Mouse (Mus musculus) adipocyte (in vitro differentiated cells): ENCODE measurements at regions not wholly inside any gene's neighbourhood (a gene's known extent, or its start where the extent isn't known, plus 50 kb on each side); places are given as distances from the start of the nearest gene placed in this dataset.
A peak's percentile ranks its signal among the peaks of the same experiment; 100 is the strongest.
"Not testable (repeated sequence)": the region's sequence is repeated elsewhere in the genome, so short reads cannot be mapped to it uniquely, and the experiment has no call there.

Experiments
- DNase-seq: peaks from one replicate; pipeline ENCODE4 v3.0.0-alpha.2; 2016; ENCODE audit warnings: low spot score

- no peak for DNase-seq
Measured at GRCm38 (mm10) chr4:89621260-89621659, 58.0 kb upstream of the Dmrta1 start.

- peak; percentile 10 for DNase-seq
Measured at GRCm38 (mm10) chr4:89604721-89605120, 74.5 kb upstream of the Dmrta1 start.

- peak; percentile 52 for DNase-seq
Measured at GRCm38 (mm10) chr4:89575529-89575928, 103.7 kb upstream of the Dmrta1 start.

GRCm38 (mm10) chr4:89554711-89555466, 124.3 kb upstream of the Dmrta1 start:
- DNase-seq, result no peak

GRCm38 (mm10) chr4:89552556-89552955, 126.7 kb upstream of the Dmrta1 start:
- no peak for DNase-seq

- DNase-seq, result no peak
Measured at GRCm38 (mm10) chr4:89550515-89550914, 128.7 kb upstream of the Dmrta1 start.

- peak; percentile 59 for DNase-seq
Measured at GRCm38 (mm10) chr4:89532462-89532861, 146.8 kb upstream of the Dmrta1 start.

GRCm38 (mm10) chr4:89530050-89530911, 149.0 kb upstream of the Dmrta1 start:
- no peak for DNase-seq

GRCm38 (mm10) chr4:89527966-89528365, 151.3 kb upstream of the Dmrta1 start:
- peak; percentile 48 for DNase-seq

- DNase-seq, result no peak
Measured at GRCm38 (mm10) chr4:89527326-89527725, 151.9 kb upstream of the Dmrta1 start.

- not testable (repeated sequence) for DNase-seq
Measured at GRCm38 (mm10) chr4:89525525-89525924, 153.7 kb upstream of the Dmrta1 start.

GRCm38 (mm10) chr4:89524260-89525200, 154.7 kb upstream of the Dmrta1 start:
- peak; percentile 87 for DNase-seq

- DNase-seq, result no peak
Measured at GRCm38 (mm10) chr4:89523423-89524259, 155.6 kb upstream of the Dmrta1 start.

GRCm38 (mm10) chr4:89518027-89518426, 161.2 kb upstream of the Dmrta1 start:
- DNase-seq, result no peak

GRCm38 (mm10) chr4:89515823-89516411, 163.3 kb upstream of the Dmrta1 start:
- no peak for DNase-seq

- no peak for DNase-seq
Measured at GRCm38 (mm10) chr4:89514981-89515380, 164.3 kb upstream of the Dmrta1 start.

GRCm38 (mm10) chr4:89510593-89510992, 168.6 kb upstream of the Dmrta1 start:
- DNase-seq, result no peak

- no peak for DNase-seq
Measured at GRCm38 (mm10) chr4:89509655-89510391, 169.4 kb upstream of the Dmrta1 start.

- DNase-seq, result no peak
Measured at GRCm38 (mm10) chr4:89508103-89508763, 171.0 kb upstream of the Dmrta1 start.
